Mouse (Mus musculus) CH12.LX (cell line): ENCODE measurements around the gene Adap1. TPM values are rescaled to one million over a fixed set of nuclear protein-coding genes. Genes with fewer than 3 reads are reported as not detected.

Experiments used
- DNase-seq: peaks from one replicate; pipeline ENCODE4 v3.0.0-alpha.2; 2013; ENCODE audit errors: extremely low read depth
- H3K27ac ChIP-seq: 2 replicates; pipeline ENCODE4 v1.5.1; 2012; ENCODE audit warnings: low read depth, mild to moderate bottlenecking, control low read depth, moderate library complexity; ENCODE audit not compliant: insufficient read depth
- H3K27me3 ChIP-seq: replicated peaks from 2 replicates; pipeline ENCODE3; 2012; ENCODE audit warnings: inconsistent platforms
- H3K36me3 ChIP-seq, 2 experiments: replicated peaks in 1 of 2; 2 replicates each; pipeline versions ENCODE3 to v1.6.1; 2012; ENCODE audit warnings: inconsistent platforms in 1 of 2, low read length in 1 of 2, mild to moderate bottlenecking in 1 of 2, mixed read lengths in 1 of 2, moderate library complexity in 1 of 2; ENCODE audit not compliant: control insufficient read depth in 1 of 2, insufficient read depth in 1 of 2
- H3K4me1 ChIP-seq, 2 experiments: 2 replicates each; pipeline ENCODE4 v1.6.1; 2012; ENCODE audit warnings: inconsistent platforms in 1 of 2, moderate library complexity in 1 of 2; ENCODE audit not compliant: insufficient read depth in 2 of 2, control insufficient read depth in 1 of 2
- H3K4me2 ChIP-seq: 2 replicates; pipeline ENCODE4 v1.6.1; 2012; ENCODE audit warnings: low read depth, mild to moderate bottlenecking, control low read depth; ENCODE audit not compliant: poor library complexity, insufficient read depth, severe bottlenecking
- H3K4me3 ChIP-seq, 3 experiments: fragments of 150-350 bp in 1 of 3; sonication (generic) in 1 of 3; replicated peaks in 1 of 3; 2 replicates each; pipeline versions ENCODE3 to v1.5.1; 2011 to 2012; ENCODE audit warnings: low read depth in 2 of 3, low read length in 2 of 3, mild to moderate bottlenecking in 2 of 3, moderate library complexity in 2 of 3, control low read depth in 1 of 3, improper control_type of control experiment in 1 of 3, inconsistent platforms in 1 of 3, mixed read lengths in 1 of 3; ENCODE audit not compliant: poor library complexity in 1 of 3
- H3K79me2 ChIP-seq: replicated peaks from 2 replicates; pipeline ENCODE4 v1.6.1; 2012; ENCODE audit warnings: mild to moderate bottlenecking, moderate library complexity; ENCODE audit not compliant: control insufficient read depth, poor library complexity, insufficient read depth, severe bottlenecking; ENCODE audit errors: extremely low read depth
- H3K9ac ChIP-seq: 2 replicates; pipeline ENCODE4 v1.6.1; 2012; ENCODE audit warnings: low read depth, mild to moderate bottlenecking, control low read depth, moderate library complexity; ENCODE audit not compliant: insufficient read depth
- H3K9me3 ChIP-seq: replicated peaks from 2 replicates; pipeline ENCODE3; 2012; ENCODE audit warnings: low read length, inconsistent platforms, mixed read lengths
- BHLHE40 ChIP-seq: IDR thresholded peaks from 2 replicates; pipeline ENCODE4 v1.6.1; 2011; ENCODE audit warnings: mild to moderate bottlenecking, low read depth, low read length, improper control_type of control experiment
- CHD2 ChIP-seq: IDR thresholded peaks from 2 replicates; pipeline ENCODE4 v1.6.1; 2011; ENCODE audit warnings: low read length, improper control_type of control experiment
- ELF1 ChIP-seq: IDR thresholded peaks from 2 replicates; pipeline ENCODE4 v1.6.1; 2014; ENCODE audit warnings: low read depth, mild to moderate bottlenecking, inconsistent platforms, low read length, improper control_type of control experiment
- ETS1 ChIP-seq: conservative IDR thresholded peaks from 2 replicates; pipeline ENCODE4 v1.6.1; 2012; ENCODE audit warnings: low read depth, mild to moderate bottlenecking, inconsistent platforms, low read length, improper control_type of control experiment, moderate library complexity
- HCFC1 ChIP-seq: IDR thresholded peaks from 2 replicates; pipeline ENCODE4 v1.6.1; 2012; ENCODE audit warnings: low read depth, mild to moderate bottlenecking, inconsistent platforms, low read length, improper control_type of control experiment
- JUN ChIP-seq: IDR thresholded peaks from 2 replicates; pipeline ENCODE4 v1.6.1; 2011; ENCODE audit warnings: low read depth, mild to moderate bottlenecking, low read length, improper control_type of control experiment, moderate library complexity; ENCODE audit not compliant: insufficient read depth
- JUND ChIP-seq: conservative IDR thresholded peaks from 2 replicates; pipeline ENCODE4 v1.6.1; 2011; ENCODE audit warnings: low read depth, low read length, improper control_type of control experiment
- KAT2A ChIP-seq: IDR thresholded peaks from 2 replicates; pipeline ENCODE4 v1.6.1; 2012; ENCODE audit warnings: low read length, improper control_type of control experiment, inconsistent platforms; ENCODE audit not compliant: insufficient replicate concordance
- MAFK ChIP-seq: IDR thresholded peaks from 2 replicates; pipeline ENCODE4 v1.6.1; 2011; ENCODE audit warnings: low read length, improper control_type of control experiment; ENCODE audit not compliant: insufficient replicate concordance
- MAX ChIP-seq: IDR thresholded peaks from 2 replicates; pipeline ENCODE4 v1.6.1; 2011; ENCODE audit warnings: low read length, improper control_type of control experiment
- MAZ ChIP-seq: IDR thresholded peaks from 2 replicates; pipeline ENCODE4 v1.6.1; 2012; ENCODE audit warnings: low read depth, mild to moderate bottlenecking, inconsistent platforms, low read length, improper control_type of control experiment, moderate library complexity
- MYC ChIP-seq: IDR thresholded peaks from 2 replicates; pipeline ENCODE4 v1.6.1; 2011; ENCODE audit warnings: low read depth, mild to moderate bottlenecking, improper control_type of control experiment, low read length
- NRF1 ChIP-seq: IDR thresholded peaks from 2 replicates; pipeline ENCODE4 v1.6.1; 2014; ENCODE audit warnings: low read depth, mild to moderate bottlenecking, inconsistent platforms, low read length, improper control_type of control experiment, moderate library complexity
- PAX5 ChIP-seq: IDR thresholded peaks from 2 replicates; pipeline ENCODE4 v1.6.1; 2012; ENCODE audit warnings: low read length, inconsistent platforms, mixed read lengths
- POLR2AphosphoS2 ChIP-seq: IDR thresholded peaks from 2 replicates; pipeline ENCODE4 v1.6.1; 2011; ENCODE audit warnings: low read depth, low read length, improper control_type of control experiment
- RAD21 ChIP-seq: IDR thresholded peaks from 2 replicates; pipeline ENCODE4 v1.6.1; 2011; ENCODE audit warnings: low read depth, mild to moderate bottlenecking, low read length, improper control_type of control experiment, moderate library complexity
- RCOR1 ChIP-seq: conservative IDR thresholded peaks from 2 replicates; pipeline ENCODE4 v1.6.1; 2012; ENCODE audit warnings: low read depth, mild to moderate bottlenecking, inconsistent platforms, low read length, improper control_type of control experiment
- SMC3 ChIP-seq: IDR thresholded peaks from 2 replicates; pipeline ENCODE4 v1.6.1; 2011; ENCODE audit warnings: low read depth, low read length, improper control_type of control experiment
- TCF12 ChIP-seq: IDR thresholded peaks from 2 replicates; pipeline ENCODE4 v1.6.1; 2014; ENCODE audit warnings: low read depth, mild to moderate bottlenecking, inconsistent platforms, low read length, improper control_type of control experiment
- UBTF ChIP-seq: IDR thresholded peaks from 2 replicates; pipeline ENCODE4 v1.6.1; 2012; ENCODE audit warnings: low read depth, mild to moderate bottlenecking, inconsistent platforms, low read length, improper control_type of control experiment, moderate library complexity
- USF2 ChIP-seq: conservative IDR thresholded peaks from 2 replicates; pipeline ENCODE4 v1.6.1; 2011; ENCODE audit warnings: low read depth, low read length, improper control_type of control experiment
- ZKSCAN1 ChIP-seq: IDR thresholded peaks from 2 replicates; pipeline ENCODE4 v1.6.1; 2012; ENCODE audit warnings: low read depth, inconsistent platforms, low read length, improper control_type of control experiment, borderline replicate concordance
- dilution Hi-C: fragments of 300-500 bp; cut with MboI; formaldehyde crosslinking; loops from 2 replicates; pipeline ENCODE4 v1.14.3; 2020; ENCODE audit warnings: low sequenced_read_pairs; ENCODE audit not compliant: extremely low pct_unique_long_range_greater_than_20kb, extremely low pct_ligation_motif_present
- in situ Hi-C: fragments of 300-500 bp; cut with MboI; formaldehyde crosslinking; loops from 3 replicates; pipeline ENCODE4 v1.14.3; 2019; ENCODE audit warnings: low sequenced_read_pairs, low pct_ligation_motif_present, low pct_unique_long_range_greater_than_20kb, mixed read lengths
- polyA plus RNA-seq: library from polyadenylated mRNA; unstranded; fragments of >175 nt; gene quantifications from 2 replicates; pipeline ENCODE4 v1.2.1, GENCODE M21; 2012; ENCODE audit warnings: low read depth; ENCODE audit not compliant: insufficient read length
- total RNA-seq, 2 experiments: library from RNA; depleted of rRNA; stranded (reverse); fragments of 300-350 nt in 1 of 2; fragments of >200 nt in 1 of 2; gene quantifications; 2 replicates each; pipeline ENCODE4 v1.2.3; 2012 to 2014

The Adap1 gene
- total and polyA plus RNA-seq, 3 experiments, result 53.9 to 73.2 (median 70.7) TPM

DNA sequence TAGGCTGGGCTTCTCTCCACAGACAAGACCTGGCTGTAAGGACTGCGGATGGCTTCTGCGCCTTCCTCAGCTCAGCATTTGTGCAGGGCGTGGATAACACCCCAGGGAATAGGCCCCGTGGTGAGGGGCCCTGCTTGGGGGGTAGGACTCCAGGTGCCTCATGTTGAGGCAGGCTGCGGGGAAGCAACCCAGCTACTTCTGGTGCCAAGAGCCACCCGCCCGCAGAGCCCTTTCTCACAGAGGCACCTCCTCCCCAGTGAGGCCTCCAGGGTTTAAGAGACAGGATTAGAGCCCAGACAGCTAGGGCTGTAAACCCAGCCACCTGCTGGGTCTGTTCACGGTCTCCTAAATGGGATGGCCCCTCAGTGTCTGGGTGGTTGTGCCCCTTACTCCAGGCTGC, 26.2 kb upstream of the Adap1 start:
- Histone ChIP-seq H3K27ac (no peak overlapping the region), H3K36me3 (peaks cover 0 to under 1% of the 10 kb centered on the region in 2 experiments), H3K27me3 (peaks cover 3% of the 10 kb centered on the region), H3K4me2 (peak overlapping the region; percentile 27; the same call in 1 of the 2 replicates), H3K4me1 (peaks cover 18 to 26% of the 10 kb centered on the region in 2 experiments), H3K9ac (no peak overlapping the region), H3K9me3 (no peaks in the 10 kb centered on the region), H3K79me2 (no peaks in the 10 kb centered on the region), H3K4me3 (no peak overlapping the region)
- in situ Hi-C loops, result loop anchor here (25.0 kb wide), 1 partner anchor 111 kb away; the partner anchor contains the start of gene 3110082I17Rik
- DNase-seq, result peak; percentile 58
- dilution Hi-C loops, result no loop called here
- TF ChIP-seq JUND (no peak), USF2 (no peak), ZKSCAN1 (no peak), RAD21 (no peak), MAFK (no peak), UBTF (no peak), BHLHE40 (no peak), MAZ (no peak), HCFC1 (no peak), ELF1 (no peak), MYC (no peak)

DNA sequence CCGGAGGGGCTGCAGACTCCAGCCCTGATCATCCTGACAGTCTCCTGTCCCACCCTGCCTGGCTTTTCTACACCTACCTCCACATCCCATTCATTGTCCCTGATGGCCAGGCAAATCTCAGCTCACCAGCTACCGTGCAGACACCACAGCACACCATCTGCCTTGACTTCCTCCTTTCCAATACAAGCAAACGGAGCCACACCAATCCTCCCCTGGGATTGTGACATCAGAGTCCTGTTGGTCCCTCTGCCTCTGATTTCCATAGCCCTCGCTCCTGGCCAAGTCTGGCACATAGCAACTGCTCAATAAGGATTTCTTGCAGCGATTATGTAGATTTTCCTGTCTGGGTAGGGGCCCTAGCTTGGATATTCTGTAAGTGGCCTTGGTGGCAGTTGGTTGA, 25.7 kb upstream of the Adap1 start, which contains the start of gene Cox19:
Gene Cox19, minus strand, starts transcription at position 285 of the 400 bp plus-strand sequence.
- Histone ChIP-seq H3K4me1 (peaks cover 18 to 26% of the 10 kb centered on the region in 2 experiments), H3K4me2 (peak within 1 kb of the TSS; percentile 27; the same call in 1 of the 2 replicates), H3K27ac (no peak within 1 kb of the TSS), H3K27me3 (peaks cover 8% of the 10 kb centered on the region), H3K9ac (no peak within 1 kb of the TSS), H3K9me3 (no peaks in the 10 kb centered on the region), H3K36me3 (no peaks in the 10 kb centered on the region), H3K79me2 (no peaks in the 10 kb centered on the region), H3K4me3 (no peak within 1 kb of the TSS)
- peak; percentile 74 for DNase-seq
- dilution Hi-C loops, result no loop called here
- in situ Hi-C loops, result loop anchor here (25.0 kb wide), 1 partner anchor 111 kb away; the partner anchor contains the start of gene 3110082I17Rik
- TF ChIP-seq MAFK (no peak), POLR2AphosphoS2 (no peak), PAX5 (no peak), TCF12 (no peak), UBTF (no peak), JUN (no peak), MAX (no peak), RCOR1 (no peak), CHD2 (no peak), JUND (no peak), KAT2A (no peak), SMC3 (no peak), ELF1 (no peak), NRF1 (no peak), ETS1 (no peak), MYC (no peak)
